Mouse (Mus musculus) myocyte (in vitro differentiated cells): ENCODE results near the gene Pigu.

Source experiments
- CEBPB ChIP-seq: IDR thresholded peaks from 2 replicates; pipeline ENCODE4 v1.6.1; 2011; ENCODE audit warnings: mild to moderate bottlenecking, moderate library complexity; ENCODE audit not compliant: poor library complexity, insufficient read depth, severe bottlenecking
- E2F4 ChIP-seq: IDR thresholded peaks from one replicate; pipeline ENCODE4 v1.6.1; 2011; ENCODE audit warnings: mild to moderate bottlenecking, control low read depth, moderate library complexity; ENCODE audit not compliant: insufficient read depth
- MAX ChIP-seq: IDR thresholded peaks from one replicate; pipeline ENCODE4 v1.6.1; 2011; ENCODE audit warnings: low read depth, mild to moderate bottlenecking, control low read depth
- MYOD1 ChIP-seq, 3 experiments: IDR thresholded peaks; one replicate each; pipeline ENCODE4 v1.6.1; 2011; ENCODE audit warnings: control low read depth in 2 of 3, low read depth in 2 of 3, mild to moderate bottlenecking in 2 of 3, moderate library complexity in 1 of 3; ENCODE audit not compliant: insufficient read length in 2 of 3, control insufficient read depth in 1 of 3
- MYOG ChIP-seq, 3 experiments: IDR thresholded peaks; one replicate each; pipeline ENCODE4 v1.6.1; 2011; ENCODE audit warnings: control low read depth in 2 of 3, low read depth in 2 of 3, mild to moderate bottlenecking in 2 of 3; ENCODE audit not compliant: insufficient read length in 2 of 3, control insufficient read depth in 1 of 3, insufficient read depth in 1 of 3
- POLR2A ChIP-seq: IDR thresholded peaks from one replicate; pipeline ENCODE4 v1.6.1; 2011; ENCODE audit warnings: low read depth, mild to moderate bottlenecking, control low read depth, moderate library complexity; ENCODE audit not compliant: insufficient read length
- REST ChIP-seq: IDR thresholded peaks from one replicate; pipeline ENCODE4 v1.6.1; 2011; ENCODE audit warnings: mild to moderate bottlenecking, control low read depth, moderate library complexity; ENCODE audit not compliant: insufficient read depth, insufficient read length
- TCF12 ChIP-seq: IDR thresholded peaks from one replicate; pipeline ENCODE4 v1.6.1; 2011; ENCODE audit warnings: mild to moderate bottlenecking, control low read depth; ENCODE audit not compliant: poor library complexity, insufficient read depth, severe bottlenecking
- USF1 ChIP-seq: IDR thresholded peaks from one replicate; pipeline ENCODE4 v1.6.1; 2011; ENCODE audit warnings: low read depth, mild to moderate bottlenecking, control low read depth, moderate library complexity

DNA sequence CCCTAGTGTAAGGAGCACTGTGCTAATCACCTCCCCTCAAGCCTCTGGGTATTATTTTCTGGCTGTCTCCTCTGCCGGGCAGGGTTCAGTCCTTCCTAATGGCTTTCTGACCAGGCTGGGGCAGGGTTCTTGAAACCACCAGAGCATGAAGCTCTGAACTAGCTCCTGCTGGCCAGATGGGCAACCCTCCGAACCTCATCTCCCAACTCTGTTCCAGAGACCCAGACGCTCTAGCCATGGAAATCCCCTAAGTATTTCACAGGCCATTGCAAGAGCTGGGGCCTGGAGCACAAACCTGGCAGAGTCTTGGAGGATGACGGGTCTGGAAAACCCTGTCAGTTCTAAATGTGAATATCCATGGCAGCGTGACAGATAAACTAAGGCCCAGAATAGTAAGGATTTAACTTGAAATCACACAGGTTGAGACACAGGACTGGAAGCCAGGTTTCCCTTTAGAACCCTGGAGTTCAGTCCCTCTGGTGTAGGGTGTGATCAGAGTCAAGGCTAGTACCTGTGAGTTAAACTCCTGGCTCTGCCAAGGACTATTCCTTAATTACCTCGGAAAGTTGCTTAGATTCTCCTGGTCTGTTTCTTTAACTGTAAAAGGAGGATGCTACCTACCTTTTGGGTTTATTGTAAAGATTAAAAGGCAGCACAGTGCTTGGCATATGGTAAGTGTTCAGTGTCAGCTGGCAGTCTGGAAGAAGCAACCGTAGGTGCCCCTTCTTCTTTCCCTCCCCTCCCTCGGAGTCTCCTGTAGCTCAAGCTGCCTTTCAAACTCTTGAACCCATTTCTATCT lies 23.2 kb upstream of the Pigu start, which contains the start of gene Trp53inp2:
- TF ChIP-seq MYOG (IDR thresholded peaks at IDR 0.05; ENCODE audit: control insufficient read depth in 1 of 3, insufficient read depth in 1 of 3, insufficient read length in 2 of 3, low read depth in 2 of 3) (no peak), POLR2A (no peak), MAX (no peak), REST (no peak), TCF12 (no peak), MYOD1 (IDR thresholded peaks at IDR 0.05; ENCODE audit: control insufficient read depth in 1 of 3, insufficient read length in 2 of 3, low read depth in 2 of 3) (no peak), CEBPB (no peak), USF1 (no peak), E2F4 (no peak)
